Mouse (Mus musculus): ENCODE measurements around the gene 1700056E22Rik.

Gene 1700056E22Rik

GRCm38 (mm10) chr1:184019042-184019721 lies 14.9 kb downstream of the 1700056E22Rik start:
- no peak for DNase-seq

DNA sequence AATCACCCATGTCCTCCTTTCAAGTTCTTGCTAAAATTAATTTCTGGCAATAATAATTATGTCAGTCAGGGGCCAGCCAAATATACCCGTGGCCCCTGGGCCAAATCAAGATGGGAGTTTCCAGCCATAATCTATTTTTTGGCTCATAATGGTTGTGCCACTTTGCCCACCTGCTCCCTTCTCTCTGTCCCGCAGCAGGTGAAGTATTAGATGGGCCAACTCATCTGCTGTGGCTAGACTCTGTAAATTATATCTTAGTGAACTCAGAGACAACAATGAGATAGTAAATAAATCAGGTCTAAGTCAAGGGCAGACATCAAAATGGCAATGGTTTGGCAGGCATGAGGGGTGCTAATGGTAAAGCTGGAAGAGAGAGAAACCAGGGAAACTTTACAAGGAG lies 16.5 kb downstream of the 1700056E22Rik start:
- DNase-seq, result no peak

DNA sequence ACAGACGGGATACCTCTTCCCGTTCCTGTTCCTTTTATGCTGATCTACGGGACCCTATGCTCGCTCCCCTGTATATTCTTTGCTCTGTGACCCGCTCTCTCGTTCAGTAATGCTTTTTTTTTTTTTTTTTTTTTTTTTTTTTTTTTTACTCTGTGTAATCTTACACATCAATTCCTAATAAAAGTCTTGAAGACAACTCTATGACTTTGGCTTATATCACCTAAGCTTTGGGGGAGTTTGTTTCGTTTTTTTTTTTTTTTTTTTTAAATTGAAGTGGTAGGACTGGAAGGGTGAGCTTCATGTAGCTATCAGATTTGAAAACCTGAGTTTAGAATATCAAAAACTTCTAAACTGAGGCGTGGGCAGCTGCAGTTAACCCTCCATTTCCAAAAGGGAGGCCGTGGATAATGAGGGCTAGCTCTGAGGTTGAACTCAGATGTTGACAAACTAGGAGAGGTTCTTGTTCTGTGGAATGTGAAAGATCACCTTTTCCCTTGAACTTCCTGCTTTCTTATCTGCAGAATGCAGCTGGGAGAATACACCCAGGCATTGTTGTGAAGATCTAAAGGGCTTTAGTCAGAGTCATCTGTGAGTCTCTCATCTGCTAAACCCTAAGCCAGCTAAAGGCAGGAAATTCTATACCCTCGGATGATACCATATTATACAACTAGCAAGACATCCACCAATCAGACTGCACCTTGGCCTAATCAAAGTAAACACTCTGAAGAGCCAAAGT lies 17.9 kb downstream of the 1700056E22Rik start:
- no peak for DNase-seq

GRCm38 (mm10) chr1:184014091-184014490 lies 20.0 kb downstream of the 1700056E22Rik start:
- DNase-seq, result no peak

DNA sequence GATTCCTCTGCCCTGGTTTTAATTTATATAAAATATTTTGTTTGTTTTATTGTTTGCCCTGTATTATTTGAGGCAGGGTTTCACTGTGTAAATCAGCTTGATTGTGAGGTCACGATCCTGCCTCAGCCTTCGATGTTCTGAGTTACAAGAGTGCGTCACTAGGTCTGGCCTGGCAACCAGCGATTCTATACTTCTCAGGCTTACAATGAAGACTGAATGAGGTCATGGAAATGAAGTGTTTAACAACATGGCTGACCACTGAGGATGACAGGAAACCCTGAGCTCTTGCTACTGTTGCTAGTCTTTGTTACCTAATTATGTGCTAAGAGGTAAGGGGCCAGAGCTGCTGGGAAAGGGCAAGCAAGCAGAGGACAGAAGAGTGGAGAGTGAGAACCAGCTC lies 21.0 kb downstream of the 1700056E22Rik start, which contains the start of gene Dusp10:
Gene Dusp10 (plus strand): TSS at position 197 of the 400 bp plus-strand sequence.
- no peak for DNase-seq

DNA sequence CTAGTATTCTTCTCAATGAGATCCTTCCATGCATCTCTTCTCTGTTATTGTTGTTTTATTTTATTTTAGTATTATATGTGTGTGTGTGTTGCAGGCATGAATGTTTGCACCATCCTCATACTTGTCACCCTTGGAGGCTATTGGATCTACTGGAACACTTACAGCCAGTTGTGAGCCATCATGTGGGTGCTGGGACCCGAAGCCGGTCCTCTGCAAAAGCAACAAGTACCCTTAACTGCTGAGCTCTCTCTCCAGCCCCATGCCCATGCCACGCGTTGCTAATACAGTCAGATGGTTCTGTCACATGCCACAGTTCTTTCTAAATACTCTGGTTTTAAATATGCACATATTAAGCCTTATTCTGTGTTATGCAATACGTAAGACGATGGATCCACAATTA lies 22.8 kb downstream of the 1700056E22Rik start:
- no peak for DNase-seq

- no peak for DNase-seq
Measured at GRCm38 (mm10) chr1:184006086-184006485, 28.0 kb downstream of the 1700056E22Rik start.

DNA sequence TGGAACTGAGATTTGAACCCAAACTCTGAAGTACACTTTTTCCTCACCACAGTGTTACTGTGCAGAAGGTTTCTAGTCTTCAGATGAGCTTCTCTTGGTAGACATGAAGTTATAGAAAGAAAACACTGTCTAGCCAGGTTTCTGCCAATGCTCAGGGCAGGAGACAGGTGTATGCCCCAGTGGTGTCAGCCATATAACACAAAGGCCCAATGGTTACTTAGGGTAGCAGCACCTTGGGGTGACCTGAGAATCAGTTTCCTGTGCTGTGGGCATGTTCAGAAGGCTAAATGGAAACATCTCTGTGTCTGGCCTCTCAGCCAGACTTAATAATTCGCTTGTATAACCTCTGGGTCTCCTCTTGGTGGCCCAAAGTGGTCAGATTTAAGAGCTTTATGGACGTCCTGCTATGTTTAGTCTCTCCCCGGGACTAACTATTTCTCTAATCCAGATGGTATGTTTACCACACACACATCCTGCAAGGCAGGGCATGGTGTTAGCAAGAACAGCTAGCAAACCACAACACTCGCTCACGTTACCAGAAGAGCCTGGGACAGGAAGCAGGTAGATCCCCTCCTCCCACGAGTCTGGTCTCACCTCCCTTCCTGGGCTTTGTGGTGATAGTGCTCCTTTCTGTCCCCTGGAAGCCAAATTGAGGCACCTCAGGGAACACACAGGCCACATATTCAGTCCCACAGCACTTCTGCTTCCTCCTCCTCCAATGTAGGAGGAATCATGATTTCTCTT lies 28.6 kb downstream of the 1700056E22Rik start:
- DNase-seq, result no peak

DNA sequence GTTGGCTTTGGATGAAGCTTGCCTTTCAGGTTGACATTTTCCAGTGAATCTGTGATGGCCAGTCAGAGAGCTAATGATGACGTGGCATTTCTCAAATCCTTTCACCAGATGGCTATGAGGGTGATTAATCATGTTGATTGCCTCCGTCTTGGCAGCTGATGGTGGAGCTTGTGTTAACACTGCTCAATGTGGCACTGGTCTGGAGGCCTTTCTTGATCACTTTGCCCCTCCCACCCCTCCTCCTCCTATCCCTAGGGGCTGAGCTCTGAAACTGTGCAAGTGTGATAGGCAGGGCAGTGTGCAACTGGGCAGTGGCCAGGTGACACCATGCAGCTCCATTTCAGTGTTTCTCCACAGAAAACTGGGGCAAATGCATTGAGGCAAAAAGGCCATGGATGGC lies 29.8 kb downstream of the 1700056E22Rik start:
- no peak for DNase-seq

DNA sequence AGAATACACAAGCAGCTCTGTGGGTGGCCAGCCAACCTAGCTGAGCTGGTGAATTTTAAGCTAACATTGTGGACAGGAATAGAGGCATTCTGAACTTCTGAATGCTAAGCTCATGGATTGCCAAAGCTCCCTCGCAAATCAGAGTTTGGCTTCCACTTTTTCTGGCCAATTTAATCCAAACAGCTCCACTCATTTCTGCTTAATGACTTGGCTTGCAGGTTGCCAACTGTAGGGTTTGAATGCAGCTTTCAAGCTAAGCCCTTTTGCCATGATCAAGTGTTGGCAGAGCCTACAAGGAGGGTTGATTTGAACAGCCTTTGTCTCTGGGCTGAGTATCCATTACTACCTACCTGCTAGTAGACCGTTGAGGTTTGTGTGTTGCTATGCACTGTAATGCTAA lies 31.6 kb downstream of the 1700056E22Rik start:
- DNase-seq, result no peak

DNA sequence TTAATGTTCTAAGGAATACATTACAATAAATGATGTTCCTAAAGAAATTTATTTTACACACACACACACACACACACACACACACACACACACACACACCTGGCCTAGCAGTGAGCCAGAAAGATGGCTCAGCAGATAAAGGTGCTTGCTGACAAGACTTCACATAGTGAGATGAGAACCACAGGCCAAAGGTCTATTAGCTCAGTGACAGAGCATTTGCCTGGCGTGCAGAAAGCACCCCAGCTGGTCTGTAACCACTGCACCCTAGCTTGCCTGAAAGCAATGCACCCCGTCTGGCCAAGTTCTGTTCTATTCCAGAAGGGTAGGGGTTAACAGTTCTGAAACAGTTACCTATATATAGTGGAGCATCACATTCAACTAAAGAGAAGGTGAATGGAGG lies 36.9 kb downstream of the 1700056E22Rik start:
- DNase-seq, result no peak

DNA sequence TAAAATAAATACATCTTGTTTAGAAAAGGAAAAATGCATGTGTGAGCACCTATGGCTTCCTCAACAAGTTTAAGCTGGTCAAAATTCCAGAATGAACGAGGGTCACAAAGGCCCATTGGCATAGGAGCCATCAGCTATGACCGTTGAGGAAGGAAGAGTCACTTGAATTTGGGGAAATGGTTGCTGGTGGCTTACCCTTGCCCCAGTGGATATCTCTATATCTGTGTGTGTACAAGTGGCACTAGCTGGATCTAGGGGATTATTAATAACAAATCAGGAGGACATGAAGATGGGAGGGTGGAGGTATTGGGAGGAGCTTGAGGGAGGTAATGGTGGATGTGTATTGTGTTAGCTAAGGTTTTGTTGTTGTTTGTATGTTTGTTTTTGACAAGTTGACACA lies 42.2 kb downstream of the 1700056E22Rik start:
- no peak for DNase-seq

DNA sequence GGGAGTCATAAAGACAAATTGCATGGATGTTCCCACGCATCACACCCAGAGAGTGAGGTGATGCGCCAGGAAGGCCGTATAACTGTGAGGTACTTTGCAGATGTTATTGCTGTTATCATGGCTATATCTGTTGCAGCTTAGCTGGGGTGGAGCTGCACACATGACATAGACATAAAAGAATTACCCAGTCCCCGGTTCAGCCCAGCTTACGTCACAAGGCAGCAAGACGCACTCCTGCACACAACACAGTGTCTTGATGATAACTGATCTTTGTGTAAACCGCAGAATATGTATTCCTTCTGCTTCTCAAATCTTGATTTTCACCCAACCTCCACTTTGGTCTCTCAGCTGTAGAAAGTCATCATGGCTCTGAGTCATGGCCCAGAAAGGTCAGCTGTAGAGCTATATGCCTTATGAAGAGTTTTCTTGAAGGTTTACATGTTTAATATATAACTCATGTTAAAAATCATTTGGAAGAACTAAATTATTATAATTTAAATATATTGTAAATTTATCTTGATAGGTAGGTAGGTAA lies 46.3 kb downstream of the 1700056E22Rik start:
- DNase-seq, result no peak

Measured in cerebellum, adult 11-12 months (tissue).